Mouse (Mus musculus): ENCODE results near the gene Shisa9. TPM values are rescaled to one million over a fixed set of nuclear protein-coding genes. Genes with fewer than 3 reads are reported as not detected.

Shisa9 gene
- total RNA-seq, 2 experiments from 2014 or later = 0.21 TPM; not detected in 1

DNA sequence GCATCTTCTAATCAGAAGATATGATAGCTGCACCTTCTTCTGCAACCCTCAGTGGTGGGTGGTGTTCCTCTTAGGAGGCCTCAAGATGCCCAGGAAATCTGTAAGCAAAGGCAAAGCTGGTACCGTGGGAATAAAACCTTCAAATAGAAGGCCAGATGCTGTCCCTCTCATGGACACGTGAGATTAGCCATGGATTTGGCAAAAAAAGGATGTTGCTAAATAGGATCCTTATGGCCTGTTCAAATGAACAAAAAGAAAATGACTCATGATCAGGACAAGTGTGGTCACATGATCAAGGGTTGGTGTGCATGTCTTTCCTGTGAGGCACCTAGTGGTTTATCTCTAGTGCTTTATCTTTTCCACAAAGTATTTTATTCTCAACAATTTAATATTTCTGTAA lies 194.1 kb downstream of the Shisa9 start:
- no peak for DNase-seq (ENCODE audit: low spot score)
- intact Hi-C loops (cut with DNase I) = no loop called here

DNA sequence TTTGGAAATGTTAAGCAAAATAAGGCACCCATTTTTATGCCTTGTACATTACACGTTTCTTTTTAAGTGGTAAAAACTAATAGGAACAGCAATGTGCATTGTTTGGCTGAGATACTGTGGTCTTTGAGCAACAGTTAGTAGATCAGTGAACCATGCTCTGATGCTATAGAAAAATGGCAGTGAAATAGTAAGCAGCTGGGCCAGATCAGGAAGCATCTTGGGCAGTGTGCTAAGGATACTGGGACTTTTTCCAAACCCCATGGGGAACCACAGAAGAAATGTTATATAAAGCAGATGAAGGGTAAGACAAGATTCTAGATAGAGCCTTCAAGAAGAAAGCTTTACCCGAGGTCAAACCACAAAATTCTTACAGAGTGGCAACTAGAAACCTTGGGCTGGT lies 205.8 kb downstream of the Shisa9 start:
- no peak for DNase-seq (ENCODE audit: low spot score)
- intact Hi-C loops (cut with DNase I) = loop anchor here (10.0 kb wide), 1 partner anchor 725 kb away; no protein-coding TSS in a partner anchor

DNA sequence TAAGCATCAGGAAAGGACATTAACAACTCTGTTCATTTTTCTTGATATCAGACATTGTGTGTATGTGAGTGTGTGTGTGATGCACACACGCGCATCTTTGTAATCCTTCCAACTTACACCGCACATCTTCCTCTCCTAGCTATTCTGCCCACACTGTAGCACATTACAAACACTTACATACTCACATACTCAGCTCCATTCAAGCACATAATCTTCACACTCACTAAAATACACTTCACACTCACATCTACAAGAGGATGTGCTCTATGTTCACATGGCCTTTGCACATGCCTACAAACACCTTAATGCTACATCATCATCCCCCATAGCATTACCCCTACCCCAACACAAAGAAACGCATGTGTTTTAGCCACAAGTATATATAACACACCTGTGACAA lies 212.9 kb downstream of the Shisa9 start:
- DNase-seq (ENCODE audit: low spot score) = no peak
- intact Hi-C loops (cut with DNase I) = loop anchor here (10.0 kb wide), 1 partner anchor 732 kb away; no protein-coding TSS in a partner anchor

DNA sequence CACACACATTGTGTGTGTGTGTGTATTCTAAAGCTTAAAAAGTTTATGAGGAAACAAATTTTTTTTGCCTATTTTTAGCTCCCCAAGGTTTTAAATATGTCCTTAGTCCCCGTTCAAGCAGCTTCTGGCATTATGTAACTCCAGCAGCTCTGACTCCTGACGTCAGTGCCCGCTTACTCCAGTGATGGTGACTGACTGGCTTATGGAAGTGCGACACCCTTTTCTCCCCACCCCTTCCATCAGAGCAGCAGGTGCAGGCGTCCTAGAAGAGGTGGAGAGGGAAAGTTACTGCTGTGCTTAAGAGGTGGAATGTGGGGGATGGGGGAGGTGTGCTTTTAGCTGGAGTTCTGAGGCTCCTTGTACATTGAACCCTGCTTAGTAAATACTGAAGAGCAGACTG lies 213.7 kb downstream of the Shisa9 start:
- no peak for DNase-seq (ENCODE audit: low spot score)
- intact Hi-C loops (cut with DNase I) = loop anchor here (10.0 kb wide), 1 partner anchor 733 kb away; no protein-coding TSS in a partner anchor

DNA sequence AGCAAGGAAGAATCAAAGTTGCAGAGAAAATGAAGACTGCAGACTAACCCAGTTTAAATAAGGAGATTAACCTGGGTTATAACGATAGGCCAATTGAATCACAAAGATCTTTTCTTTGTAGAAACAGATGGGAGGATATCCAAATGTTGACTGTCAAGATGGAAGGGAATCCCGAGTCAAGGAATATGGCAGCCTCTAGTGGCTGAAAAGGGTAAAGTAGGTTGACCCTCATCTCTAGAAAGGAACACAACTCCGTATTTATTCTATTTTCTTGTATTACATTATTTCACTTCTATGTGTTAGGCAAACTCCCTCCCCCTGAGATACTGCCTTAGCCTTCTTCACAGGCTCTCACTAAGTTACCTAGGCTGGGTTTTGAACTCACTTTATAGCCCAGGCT lies 217.3 kb downstream of the Shisa9 start:
- intact Hi-C loops (cut with DNase I) = loop anchor here (2.0 to 10.0 kb wide), 3 partner anchors 220 to 776 kb away; no protein-coding TSS in a partner anchor
- DNase-seq (ENCODE audit: low spot score) = no peak

DNA sequence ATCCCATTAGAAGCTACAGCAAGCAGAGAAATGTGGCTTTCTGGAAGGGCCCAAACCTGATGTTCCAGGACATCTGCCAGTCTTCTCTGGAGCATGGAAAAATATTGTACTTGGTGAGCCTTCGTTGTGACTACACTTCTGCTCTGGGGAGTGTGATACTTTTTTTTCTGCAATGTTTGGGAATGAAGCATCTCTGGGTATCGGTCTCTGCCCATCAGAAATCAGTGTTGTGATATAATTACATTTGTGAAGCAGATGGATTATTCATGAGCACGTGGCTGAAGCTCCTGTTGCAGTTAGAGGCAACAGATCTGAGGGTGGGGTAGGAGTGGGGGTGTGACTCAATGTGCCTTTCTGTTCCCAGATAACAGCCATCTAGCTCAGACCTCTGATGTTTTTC lies 218.2 kb downstream of the Shisa9 start:
- no peak for DNase-seq (ENCODE audit: low spot score)
- intact Hi-C loops (cut with DNase I) = loop anchor here (5.0 to 10.0 kb wide), 2 partner anchors 505 to 777 kb away; no protein-coding TSS in a partner anchor

DNA sequence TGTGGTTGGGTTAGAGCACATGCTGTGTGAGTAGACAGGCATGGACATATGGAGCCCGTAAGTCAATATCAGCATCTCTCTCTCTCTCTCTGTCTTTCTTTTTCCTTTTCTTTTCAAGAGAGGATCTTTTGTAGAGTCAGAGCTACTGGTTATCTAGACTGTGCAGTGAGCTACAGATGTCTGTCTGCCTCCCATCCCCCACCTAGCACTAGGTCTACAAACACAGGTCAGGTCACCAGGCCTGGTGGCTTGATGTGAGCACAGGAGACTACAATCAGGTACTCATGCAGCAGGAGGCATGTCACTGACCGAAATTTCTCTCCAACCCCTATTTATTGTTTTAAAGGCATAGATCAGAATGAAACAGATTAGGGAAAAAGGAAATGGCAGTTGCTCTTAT lies 219.1 kb downstream of the Shisa9 start:
- DNase-seq (ENCODE audit: low spot score) = no peak
- intact Hi-C loops (cut with DNase I) = loop anchor here (5.0 to 10.0 kb wide), 2 partner anchors 506 to 778 kb away; no protein-coding TSS in a partner anchor

DNA sequence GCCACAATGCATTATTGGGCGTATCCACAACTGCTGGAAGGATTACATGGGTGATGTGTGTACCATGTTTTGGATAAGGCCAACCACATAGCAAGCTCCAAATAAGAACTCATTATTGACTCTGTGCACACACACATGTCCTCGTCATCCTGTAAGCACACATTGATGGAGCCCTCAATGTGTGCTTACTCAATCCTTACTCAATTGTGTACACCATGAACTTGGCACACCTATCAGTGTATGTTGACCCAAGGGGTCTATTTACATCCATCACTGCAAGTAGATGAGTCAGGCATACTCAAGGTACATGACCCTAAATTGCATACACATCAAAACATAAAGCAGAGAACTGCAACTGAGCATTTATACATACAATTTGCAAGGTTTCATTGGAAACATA lies 220.5 kb downstream of the Shisa9 start:
- no peak for DNase-seq (ENCODE audit: low spot score)
- intact Hi-C loops (cut with DNase I) = loop anchor here (5.0 to 10.0 kb wide), 2 partner anchors 507 to 780 kb away; no protein-coding TSS in a partner anchor

DNA sequence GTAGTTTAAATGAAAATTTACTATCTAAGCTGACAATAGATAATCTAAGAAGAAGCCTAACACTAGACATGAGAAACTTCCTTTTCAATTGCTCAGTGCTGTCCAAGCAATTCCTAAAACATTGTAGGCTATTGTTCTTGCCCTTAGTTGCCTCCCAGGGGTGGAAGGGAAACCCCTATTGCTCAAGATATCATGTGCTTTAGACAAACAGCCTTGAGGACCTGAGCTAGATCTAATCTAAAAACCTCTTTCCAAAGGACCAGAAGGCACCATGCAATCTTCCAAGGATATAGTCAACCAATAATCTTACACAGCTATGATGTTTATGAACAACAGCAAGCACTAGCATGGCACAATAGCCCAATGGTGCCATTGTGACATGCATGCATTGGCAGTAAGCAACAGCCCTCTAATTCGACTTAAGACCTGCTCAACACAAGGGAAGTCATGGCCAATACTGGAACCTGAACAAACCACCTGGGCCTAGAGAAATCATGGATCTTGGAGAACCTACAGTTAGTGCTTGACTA lies 222.6 kb downstream of the Shisa9 start:
- intact Hi-C loops (cut with DNase I) = loop anchor here (10.0 kb wide), 1 partner anchor 782 kb away; no protein-coding TSS in a partner anchor
- DNase-seq (ENCODE audit: low spot score) = no peak

DNA sequence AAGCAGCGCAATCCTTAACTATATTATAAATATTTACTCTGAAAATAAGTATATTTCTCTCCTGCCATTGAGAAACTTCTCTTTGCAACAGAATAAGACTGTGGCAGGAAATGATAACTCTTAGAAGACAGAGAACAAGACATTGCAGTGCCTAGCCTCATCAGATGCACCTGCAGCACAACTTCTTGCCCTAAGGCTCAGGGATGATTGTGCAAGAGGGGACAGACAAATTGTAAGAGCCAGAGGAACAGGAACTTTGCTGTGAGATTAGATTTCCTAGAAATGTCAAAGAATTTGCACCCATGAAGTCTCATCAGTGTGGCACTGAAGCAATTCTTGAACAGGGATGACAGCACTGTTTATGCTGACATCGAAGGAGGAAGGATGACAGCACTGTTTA lies 223.0 kb downstream of the Shisa9 start:
- DNase-seq (ENCODE audit: low spot score) = no peak
- intact Hi-C loops (cut with DNase I) = loop anchor here (10.0 kb wide), 1 partner anchor 782 kb away; no protein-coding TSS in a partner anchor

DNA sequence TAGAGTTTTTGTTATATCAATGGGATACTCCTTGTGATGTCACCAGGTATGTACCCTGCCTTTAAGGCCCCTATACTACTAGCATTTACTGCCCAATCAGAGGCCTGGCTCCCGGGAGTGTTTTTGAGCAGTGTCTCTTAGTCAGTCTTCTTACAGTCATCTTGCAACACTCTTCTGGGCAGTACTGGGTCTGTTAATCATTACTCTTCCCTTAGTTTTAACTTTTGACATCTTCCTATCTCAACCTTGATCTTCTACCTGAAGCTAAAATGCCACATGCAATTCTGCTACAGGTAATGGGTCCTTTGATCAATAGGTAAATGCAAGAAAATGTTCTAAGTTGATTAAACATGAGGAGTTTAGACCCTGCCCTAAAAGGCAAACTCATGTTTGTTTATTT lies 225.4 kb downstream of the Shisa9 start:
- DNase-seq (ENCODE audit: low spot score) = no peak
- intact Hi-C loops (cut with DNase I) = loop anchor here (10.0 kb wide), 1 partner anchor 785 kb away; no protein-coding TSS in a partner anchor

DNA sequence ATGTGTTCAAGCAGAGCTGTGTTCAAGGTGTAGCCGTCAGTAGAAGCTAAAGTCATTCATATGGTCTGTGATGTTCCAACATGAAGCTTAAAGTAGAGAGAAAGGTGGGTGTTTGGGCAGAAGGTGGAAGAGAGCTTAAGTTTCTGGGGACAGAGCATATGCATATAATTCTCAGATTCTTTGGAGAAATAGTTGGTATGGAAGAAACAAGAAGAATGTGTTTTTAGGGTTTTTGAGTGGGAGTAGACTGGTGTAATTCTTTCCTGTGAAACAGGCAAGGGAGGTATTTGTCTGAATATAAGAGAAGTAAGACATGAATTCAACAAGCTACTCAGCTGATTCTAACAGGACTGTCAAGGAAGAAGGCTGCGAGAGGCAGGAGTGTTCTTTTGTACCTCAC lies 225.9 kb downstream of the Shisa9 start:
- intact Hi-C loops (cut with DNase I) = loop anchor here (10.0 kb wide), 1 partner anchor 785 kb away; no protein-coding TSS in a partner anchor
- no peak for DNase-seq (ENCODE audit: low spot score)

DNA sequence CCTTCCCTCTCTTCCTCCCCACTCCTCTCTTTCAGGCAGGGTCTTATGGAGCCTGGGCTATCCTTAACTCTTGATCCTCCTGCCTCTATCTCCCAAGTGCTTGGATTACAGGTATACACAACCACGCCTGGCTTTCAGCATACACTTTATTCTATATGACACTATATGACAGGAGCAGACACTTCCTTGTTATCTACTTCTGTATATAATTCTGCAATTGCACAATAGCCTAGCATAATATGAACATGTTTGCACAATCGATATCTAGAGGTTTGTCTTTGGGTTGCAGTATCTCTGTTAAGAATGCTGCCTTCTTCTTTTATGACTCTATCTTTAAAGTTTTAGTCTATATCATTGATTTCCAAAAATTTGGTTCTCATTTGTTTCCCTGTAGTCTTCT lies 230.1 kb downstream of the Shisa9 start:
- DNase-seq (ENCODE audit: low spot score) = no peak
- intact Hi-C loops (cut with DNase I) = no loop called here

DNA sequence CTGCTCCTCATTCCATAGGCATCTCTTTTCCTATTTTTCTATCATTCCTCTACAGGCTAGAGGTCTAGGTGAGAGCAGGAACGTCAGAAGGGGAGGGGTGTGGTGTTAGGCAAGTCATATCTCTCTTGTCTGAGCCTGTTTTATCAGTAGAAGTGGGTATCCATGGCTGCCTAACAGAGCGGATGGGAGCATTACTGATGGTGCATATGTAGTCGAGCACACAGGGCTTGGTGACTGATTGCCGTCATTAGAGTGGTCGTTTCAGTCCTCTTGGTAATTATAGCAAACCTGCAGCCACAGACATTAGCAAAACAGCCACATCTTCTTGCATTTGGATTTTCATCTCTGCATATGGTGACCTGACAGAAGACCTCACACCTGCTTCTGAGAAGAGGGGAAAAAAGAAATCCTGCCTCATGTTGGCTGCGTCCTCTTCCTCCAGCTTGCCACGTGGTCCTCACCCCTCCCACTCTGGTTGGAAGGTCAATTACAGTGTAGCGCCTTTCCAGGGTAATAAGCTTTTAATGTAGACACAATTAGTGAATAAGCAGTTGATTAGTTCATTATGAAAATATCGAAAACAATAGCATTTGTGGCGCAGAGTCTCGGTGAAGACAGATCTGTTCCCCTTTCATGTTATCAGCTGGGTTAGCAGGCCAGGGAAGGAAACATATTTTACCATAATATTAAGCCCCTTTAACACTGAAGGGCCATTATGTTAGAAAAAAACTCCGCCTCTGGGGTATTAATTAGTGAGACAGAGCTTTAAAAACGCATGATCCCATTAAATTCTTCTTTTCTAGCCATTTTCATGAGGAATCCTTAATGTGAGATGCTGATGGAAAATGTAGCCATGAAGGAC lies 233.6 kb downstream of the Shisa9 start:
- DNase-seq (ENCODE audit: low spot score) = no peak
- intact Hi-C loops (cut with DNase I) = no loop called here

DNA sequence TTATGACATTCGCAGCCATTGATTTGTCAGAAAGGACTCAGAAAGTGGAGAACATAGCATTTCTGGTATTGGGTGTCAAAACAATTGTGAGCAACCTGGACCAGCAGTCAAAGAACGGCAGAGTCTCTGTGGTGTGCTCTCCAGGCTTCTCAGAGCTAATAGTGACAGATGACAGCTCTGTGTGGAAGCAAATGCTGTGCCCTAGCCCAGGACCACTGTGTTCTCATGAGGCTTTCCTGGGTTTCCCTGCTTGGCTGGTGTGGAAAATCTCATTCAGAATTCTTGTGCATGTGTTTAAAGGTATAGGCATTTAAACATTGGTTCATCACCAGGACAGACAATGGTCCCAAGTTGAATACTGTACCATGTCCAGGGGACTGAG lies 234.2 kb downstream of the Shisa9 start:
- DNase-seq (ENCODE audit: low spot score) = no peak
- intact Hi-C loops (cut with DNase I) = no loop called here

DNA sequence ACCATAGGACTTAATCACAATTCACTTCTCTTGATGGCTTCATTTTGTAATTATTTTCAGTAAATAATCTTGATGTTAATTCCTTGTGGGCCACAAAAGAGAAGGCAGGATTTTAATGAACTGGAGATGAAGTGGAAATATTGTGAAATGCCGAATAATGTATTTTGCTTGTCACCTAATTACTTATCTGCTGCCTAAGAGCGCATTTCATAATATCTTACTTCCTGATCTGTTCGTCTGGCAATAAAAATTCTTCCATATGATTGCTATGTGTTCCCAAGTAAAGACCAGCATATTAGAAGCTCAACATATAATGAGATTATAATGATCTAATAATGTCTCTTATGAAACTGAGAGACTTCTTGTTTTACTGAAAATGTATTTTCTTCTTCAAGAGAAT lies 235.9 kb downstream of the Shisa9 start:
- no peak for DNase-seq (ENCODE audit: low spot score)
- intact Hi-C loops (cut with DNase I) = no loop called here

DNA sequence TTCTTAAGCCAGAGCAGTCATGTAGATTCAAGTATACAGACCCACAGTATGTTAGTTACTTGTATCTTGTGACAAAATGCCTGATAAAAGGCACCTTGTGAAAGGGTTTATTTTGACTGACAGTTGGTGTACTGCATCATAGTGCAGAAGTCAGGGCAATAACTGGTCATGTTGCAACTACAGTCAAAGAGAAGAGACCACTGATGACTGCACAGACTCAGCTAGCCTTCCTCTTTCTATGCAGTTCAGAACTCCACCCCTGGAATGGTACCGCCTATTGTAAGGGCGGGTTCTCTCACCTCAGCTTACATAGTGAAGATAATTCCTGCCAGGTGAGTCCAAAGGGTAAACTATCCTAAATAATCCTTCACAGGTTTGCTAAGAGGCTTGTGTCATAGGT lies 239.6 kb downstream of the Shisa9 start:
- intact Hi-C loops (cut with DNase I) = no loop called here
- DNase-seq (ENCODE audit: low spot score) = no peak

DNA sequence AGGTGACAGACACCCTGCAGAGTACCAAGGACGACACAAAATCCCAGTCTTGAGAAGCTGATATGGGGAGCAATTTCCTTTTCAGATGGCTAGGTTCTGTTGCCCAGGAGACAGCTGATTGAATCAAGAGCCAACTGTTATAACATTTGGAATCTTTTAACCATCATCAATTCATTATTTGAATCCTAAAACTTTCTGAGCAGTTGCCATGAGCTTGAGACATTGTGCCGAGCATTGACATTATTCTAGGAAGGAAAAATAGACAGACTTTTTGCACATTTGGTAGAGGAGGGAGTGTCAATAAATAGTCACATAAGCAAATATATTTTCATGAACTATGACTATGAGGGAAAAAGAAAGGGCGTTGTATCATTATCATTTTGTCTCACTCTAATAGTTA lies 243.0 kb downstream of the Shisa9 start:
- no peak for DNase-seq (ENCODE audit: low spot score)
- intact Hi-C loops (cut with DNase I) = no loop called here

DNA sequence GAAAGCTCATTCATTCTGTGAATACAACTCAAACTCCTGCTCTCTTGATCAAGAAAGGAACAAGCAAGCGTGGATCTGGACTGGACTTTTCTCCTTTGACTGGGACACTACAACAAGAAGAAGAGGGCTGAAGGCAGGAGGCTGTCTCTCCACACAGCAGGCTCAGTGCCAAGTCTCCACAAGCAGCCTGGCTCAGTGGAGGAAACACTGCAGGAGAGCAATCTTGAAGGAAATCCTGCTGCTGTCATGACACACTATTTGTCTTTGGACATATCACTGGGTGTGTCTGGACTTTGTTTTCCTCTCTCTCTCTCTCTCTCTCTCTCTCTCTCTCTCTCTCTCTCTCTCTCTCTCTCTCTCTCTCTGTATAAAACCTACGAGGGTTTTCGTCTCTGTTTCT lies 249.4 kb downstream of the Shisa9 start:
- DNase-seq (ENCODE audit: low spot score) = no peak
- intact Hi-C loops (cut with DNase I) = no loop called here

DNA sequence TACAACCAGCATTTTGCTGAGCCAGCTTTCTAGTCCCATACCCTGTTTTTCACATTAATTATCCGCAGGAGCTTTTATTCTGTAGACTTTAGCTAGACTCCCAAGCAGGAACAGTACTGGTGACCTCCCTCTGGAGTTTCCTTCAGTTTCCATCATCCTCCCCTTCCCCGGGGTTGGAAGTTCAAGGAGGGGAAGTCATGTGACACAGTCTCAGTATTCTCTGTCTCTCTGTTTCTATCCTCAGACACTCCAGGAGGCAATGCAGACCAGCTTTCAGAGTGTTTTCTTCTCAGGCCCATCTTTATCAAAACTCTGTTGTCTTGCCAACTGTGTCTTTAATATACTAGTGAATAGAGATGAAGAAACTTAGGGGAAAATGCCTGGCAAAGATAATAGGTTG lies 250.4 kb downstream of the Shisa9 start:
- intact Hi-C loops (cut with DNase I) = no loop called here
- no peak for DNase-seq (ENCODE audit: low spot score)

DNA sequence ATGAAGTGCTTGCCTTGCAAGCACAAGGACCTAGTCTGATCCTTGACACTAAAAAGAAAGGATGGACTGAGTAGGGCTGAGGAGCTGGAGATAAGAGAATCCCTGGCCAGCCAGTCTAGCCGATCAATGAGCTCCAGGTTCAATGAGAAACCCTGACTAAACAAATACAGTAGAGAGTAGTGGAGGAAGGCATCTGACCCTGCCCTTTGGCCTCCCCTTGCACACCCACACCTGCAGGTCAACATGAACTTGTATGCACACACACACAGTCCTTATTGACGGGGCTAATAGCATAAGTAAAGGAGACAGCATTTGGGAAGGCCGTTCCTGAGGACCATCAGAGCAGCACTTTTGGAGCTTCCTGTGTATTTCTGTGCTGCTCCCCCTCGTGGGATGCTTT lies 254.7 kb downstream of the Shisa9 start:
- intact Hi-C loops (cut with DNase I) = no loop called here
- no peak for DNase-seq (ENCODE audit: low spot score)
